Mouse (Mus musculus): ENCODE measurements at regions not wholly inside any gene's neighbourhood (a gene's known extent, or its start where the extent isn't known, plus 50 kb on each side); places are given as distances from the start of the nearest gene placed in this dataset.
A peak's percentile ranks its signal among the peaks of the same experiment; 100 is the strongest.

GRCm38 (mm10) chr15:25305801-25306200 is 107.8 kb downstream of the Basp1 start:
- no peak for DNase-seq (ENCODE audit: low spot score)

- DNase-seq (ENCODE audit: low spot score): no peak
Measured at GRCm38 (mm10) chr15:25303379-25303778, 110.2 kb downstream of the Basp1 start.

GRCm38 (mm10) chr15:25302671-25303294 is 110.8 kb downstream of the Basp1 start:
- no peak for DNase-seq (ENCODE audit: low spot score)

GRCm38 (mm10) chr15:25301810-25302209 is 111.8 kb downstream of the Basp1 start:
- DNase-seq (ENCODE audit: low spot score): no peak

GRCm38 (mm10) chr15:25297278-25297677 is 116.3 kb downstream of the Basp1 start:
- no peak for DNase-seq (ENCODE audit: low spot score)

GRCm38 (mm10) chr15:25296714-25297113 is 116.8 kb downstream of the Basp1 start:
- DNase-seq (ENCODE audit: low spot score): no peak

GRCm38 (mm10) chr15:25295753-25296152 is 117.8 kb downstream of the Basp1 start:
- DNase-seq (ENCODE audit: low spot score): no peak

GRCm38 (mm10) chr15:25291231-25291691 is 122.3 kb downstream of the Basp1 start:
- no peak for DNase-seq (ENCODE audit: low spot score)

- DNase-seq (ENCODE audit: low spot score): no peak
Measured at GRCm38 (mm10) chr15:25287850-25288249, 125.7 kb downstream of the Basp1 start.

- no peak for DNase-seq (ENCODE audit: low spot score)
Measured at GRCm38 (mm10) chr15:25284354-25285199, 129.0 kb downstream of the Basp1 start.

- DNase-seq (ENCODE audit: low spot score): no peak
Measured at GRCm38 (mm10) chr15:25283713-25284112, 129.9 kb downstream of the Basp1 start.

- DNase-seq (ENCODE audit: low spot score): no peak
Measured at GRCm38 (mm10) chr15:25282346-25282745, 131.2 kb downstream of the Basp1 start.

- DNase-seq (ENCODE audit: low spot score): no peak
Measured at GRCm38 (mm10) chr15:25281942-25282341, 131.6 kb downstream of the Basp1 start.

GRCm38 (mm10) chr15:25278317-25279156 is 135.0 kb downstream of the Basp1 start:
- no peak for DNase-seq (ENCODE audit: low spot score)

- no peak for DNase-seq (ENCODE audit: low spot score)
Measured at GRCm38 (mm10) chr15:25276227-25276626, 137.3 kb downstream of the Basp1 start.

- DNase-seq (ENCODE audit: low spot score): no peak
Measured at GRCm38 (mm10) chr15:25271886-25272285, 141.7 kb downstream of the Basp1 start.

- no peak for DNase-seq (ENCODE audit: low spot score)
Measured at GRCm38 (mm10) chr15:25270349-25270748, 143.2 kb downstream of the Basp1 start.

GRCm38 (mm10) chr15:25269345-25269996 is 144.1 kb downstream of the Basp1 start:
- DNase-seq (ENCODE audit: low spot score): peak; percentile 6

GRCm38 (mm10) chr15:25268436-25268835 is 145.1 kb downstream of the Basp1 start:
- no peak for DNase-seq (ENCODE audit: low spot score)

GRCm38 (mm10) chr15:25267509-25267908 is 146.1 kb downstream of the Basp1 start:
- DNase-seq (ENCODE audit: low spot score): no peak

- no peak for DNase-seq (ENCODE audit: low spot score)
Measured at GRCm38 (mm10) chr15:25252648-25253567, 160.7 kb downstream of the Basp1 start.
